Mouse (Mus musculus) erythroblast, adult 5-6 weeks (primary cell): ENCODE results near the gene Krtap4-16. TPM values are rescaled to one million over a fixed set of nuclear protein-coding genes. Genes with fewer than 3 reads are reported as not detected.
"Not testable (repeated sequence)": the region's sequence is repeated elsewhere in the genome, so short reads cannot be mapped to it uniquely, and the experiment has no call there.

Source experiments
- ATAC-seq: replicated peaks from 2 replicates; pipeline ENCODE4 v1.8.0; 2016; ENCODE audit warnings: moderate number of reproducible peaks, mild to moderate bottlenecking, moderate TSS enrichment, inconsistent platforms; ENCODE audit not compliant: poor library complexity, low FRiP score, severe bottlenecking
- total RNA-seq, 2 experiments: library from RNA; stranded (forward) in 1 of 2; stranded (reverse) in 1 of 2; fragments of 150-400 nt in 1 of 2; fragments of 200-764, 138-1000 nt in 1 of 2; gene quantifications; 2 replicates each; pipeline versions ENCODE4 v1.2.3 to v1.2.4; 2015 to 2017; ENCODE audit warnings: low replicate concordance in 2 of 2

Gene Krtap4-16
- total RNA-seq (2015; ENCODE audit: low replicate concordance) (not detected in 2 replicates), total RNA-seq (2017; ENCODE audit: low replicate concordance) (not detected in 2 replicates)

GRCm38 (mm10) chr11:99851508-99851907, at the start of gene Krtap4-16:
Gene Krtap4-16 (minus strand): TSS chr11:99851608.
- no peak for ATAC-seq

GRCm38 (mm10) chr11:99878887-99879286, 27.5 kb upstream of the Krtap4-16 start, which contains the start of gene Gm11567:
Gene Gm11567 (plus strand): TSS chr11:99879187.
- ATAC-seq = not testable (repeated sequence)

GRCm38 (mm10) chr11:99873089-99873488, 21.7 kb upstream of the Krtap4-16 start, which contains the start of gene Krtap9-1:
Gene Krtap9-1 (plus strand): TSS chr11:99873389.
- ATAC-seq = not testable (repeated sequence)

GRCm38 (mm10) chr11:99864176-99864575, 12.8 kb upstream of the Krtap4-16 start, which contains the start of gene Gm11559:
Gene Gm11559 (plus strand): TSS chr11:99864476.
- not testable (repeated sequence) for ATAC-seq

- ATAC-seq = no peak
Measured at GRCm38 (mm10) chr11:99858761-99859160, 7.4 kb upstream of the Krtap4-16 start.

GRCm38 (mm10) chr11:99857617-99858016, 6.2 kb upstream of the Krtap4-16 start, which contains the start of gene Gm11568:
Gene Gm11568 (plus strand): TSS chr11:99857917.
- ATAC-seq = no peak

GRCm38 (mm10) chr11:99854121-99854520, 2.7 kb upstream of the Krtap4-16 start:
- ATAC-seq = no peak

GRCm38 (mm10) chr11:99846746-99847145, 4.7 kb downstream of the Krtap4-16 start:
- no peak for ATAC-seq

- no peak for ATAC-seq
Measured at GRCm38 (mm10) chr11:99842185-99842584, 9.2 kb downstream of the Krtap4-16 start.

- no peak for ATAC-seq
Measured at GRCm38 (mm10) chr11:99837966-99838365, 13.4 kb downstream of the Krtap4-16 start, which contains the start of gene 2300003K06Rik. Gene 2300003K06Rik (minus strand): TSS chr11:99838066.

- ATAC-seq = not testable (repeated sequence)
Measured at GRCm38 (mm10) chr11:99815566-99815965, 35.8 kb downstream of the Krtap4-16 start, which contains the start of gene Gm11564. Gene Gm11564 (minus strand): TSS chr11:99815666.

- not testable (repeated sequence) for ATAC-seq
Measured at GRCm38 (mm10) chr11:99809792-99810191, 41.6 kb downstream of the Krtap4-16 start, which contains the start of gene Krtap4-13. Gene Krtap4-13 (minus strand): TSS chr11:99809892.

- not testable (repeated sequence) for ATAC-seq
Measured at GRCm38 (mm10) chr11:99804346-99804745, 47.1 kb downstream of the Krtap4-16 start, which contains the start of gene Gm11554. Gene Gm11554 (minus strand): TSS chr11:99804446.

Other genes starting within 250 kb of the Krtap4-16 start
Only the 30 nearest of the 38 such genes appear.
- not detected in 2 replicates for gene Krtap4-7, start 207.5 kb downstream of the Krtap4-16 start, total RNA-seq (2015; ENCODE audit: low replicate concordance)
- gene Krtap4-7, start 207.5 kb downstream of the Krtap4-16 start, total RNA-seq (2017; ENCODE audit: low replicate concordance) = not detected in 2 replicates
- not detected in 2 replicates for gene Gm11555, start 201.4 kb downstream of the Krtap4-16 start, total RNA-seq (2015; ENCODE audit: low replicate concordance)
- gene Gm11555, start 201.4 kb downstream of the Krtap4-16 start, total RNA-seq (2017; ENCODE audit: low replicate concordance) = not detected in 2 replicates
- not detected in 2 replicates for gene Gm11563, start 192.6 kb downstream of the Krtap4-16 start, total RNA-seq (2015; ENCODE audit: low replicate concordance)
- not detected in 2 replicates for gene Gm11563, start 192.6 kb downstream of the Krtap4-16 start, total RNA-seq (2017; ENCODE audit: low replicate concordance)
- gene Krtap4-6, start 185.6 kb downstream of the Krtap4-16 start, total RNA-seq (2015; ENCODE audit: low replicate concordance) = not detected in 2 replicates
- not detected in 2 replicates for gene Krtap4-6, start 185.6 kb downstream of the Krtap4-16 start, total RNA-seq (2017; ENCODE audit: low replicate concordance)
- not detected in 2 replicates for gene Gm14190, start 160.9 kb downstream of the Krtap4-16 start, total RNA-seq (2015; ENCODE audit: low replicate concordance)
- not detected in 2 replicates for gene Gm14190, start 160.9 kb downstream of the Krtap4-16 start, total RNA-seq (2017; ENCODE audit: low replicate concordance)
- not detected in 2 replicates for gene Gm14180, start 117.3 kb downstream of the Krtap4-16 start, total RNA-seq (2015; ENCODE audit: low replicate concordance)
- not detected in 2 replicates for gene Gm14180, start 117.3 kb downstream of the Krtap4-16 start, total RNA-seq (2017; ENCODE audit: low replicate concordance)
- gene Gm11595, start 78.7 kb downstream of the Krtap4-16 start, total RNA-seq (2015; ENCODE audit: low replicate concordance) = not detected in 2 replicates
- gene Gm11595, start 78.7 kb downstream of the Krtap4-16 start, total RNA-seq (2017; ENCODE audit: low replicate concordance) = not detected in 2 replicates
- not detected in 2 replicates for gene Krtap4-8, start 70.9 kb downstream of the Krtap4-16 start, total RNA-seq (2015; ENCODE audit: low replicate concordance)
- gene Krtap4-8, start 70.9 kb downstream of the Krtap4-16 start, total RNA-seq (2017; ENCODE audit: low replicate concordance) = not detected in 2 replicates
- not detected in 2 replicates for gene Krtap4-9, start 66.4 kb downstream of the Krtap4-16 start, total RNA-seq (2015; ENCODE audit: low replicate concordance)
- gene Krtap4-9, start 66.4 kb downstream of the Krtap4-16 start, total RNA-seq (2017; ENCODE audit: low replicate concordance) = not detected in 2 replicates
- not detected in 2 replicates for gene Gm11596, start 58.1 kb downstream of the Krtap4-16 start, total RNA-seq (2015; ENCODE audit: low replicate concordance)
- not detected in 2 replicates for gene Gm11596, start 58.1 kb downstream of the Krtap4-16 start, total RNA-seq (2017; ENCODE audit: low replicate concordance)
- gene Gm11569, start 52.7 kb downstream of the Krtap4-16 start, total RNA-seq (2015; ENCODE audit: low replicate concordance) = not detected in 2 replicates
- gene Gm11569, start 52.7 kb downstream of the Krtap4-16 start, total RNA-seq (2017; ENCODE audit: low replicate concordance) = not detected in 2 replicates
- not detected in 2 replicates for gene Gm11554, start 47.2 kb downstream of the Krtap4-16 start, total RNA-seq (2015; ENCODE audit: low replicate concordance)
- gene Gm11554, start 47.2 kb downstream of the Krtap4-16 start, total RNA-seq (2017; ENCODE audit: low replicate concordance) = not detected in 2 replicates
- gene Krtap4-13, start 41.7 kb downstream of the Krtap4-16 start, total RNA-seq (2015; ENCODE audit: low replicate concordance) = not detected in 2 replicates
- not detected in 2 replicates for gene Krtap4-13, start 41.7 kb downstream of the Krtap4-16 start, total RNA-seq (2017; ENCODE audit: low replicate concordance)
- gene Gm11564, start 35.9 kb downstream of the Krtap4-16 start, total RNA-seq (2015; ENCODE audit: low replicate concordance) = not detected in 2 replicates
- gene Gm11564, start 35.9 kb downstream of the Krtap4-16 start, total RNA-seq (2017; ENCODE audit: low replicate concordance) = not detected in 2 replicates
- gene 2300003K06Rik, start 13.5 kb downstream of the Krtap4-16 start, total RNA-seq (2015; ENCODE audit: low replicate concordance) = not detected in 2 replicates
- not detected in 2 replicates for gene 2300003K06Rik, start 13.5 kb downstream of the Krtap4-16 start, total RNA-seq (2017; ENCODE audit: low replicate concordance)
- gene Gm11568, start 6.3 kb upstream of the Krtap4-16 start, total RNA-seq (2015; ENCODE audit: low replicate concordance) = not detected in 2 replicates
- not detected in 2 replicates for gene Gm11568, start 6.3 kb upstream of the Krtap4-16 start, total RNA-seq (2017; ENCODE audit: low replicate concordance)
- gene Gm11559, start 12.9 kb upstream of the Krtap4-16 start, total RNA-seq (2015; ENCODE audit: low replicate concordance) = not detected in 2 replicates
- gene Gm11559, start 12.9 kb upstream of the Krtap4-16 start, total RNA-seq (2017; ENCODE audit: low replicate concordance) = 1.3 TPM in 1 of 2 replicates, not detected in the other
- gene Krtap9-1, start 21.8 kb upstream of the Krtap4-16 start, total RNA-seq (2015; ENCODE audit: low replicate concordance) = not detected in 2 replicates
- not detected in 2 replicates for gene Krtap9-1, start 21.8 kb upstream of the Krtap4-16 start, total RNA-seq (2017; ENCODE audit: low replicate concordance)
- gene Gm11567, start 27.6 kb upstream of the Krtap4-16 start, total RNA-seq (2015; ENCODE audit: low replicate concordance) = not detected in 2 replicates
- not detected in 2 replicates for gene Gm11567, start 27.6 kb upstream of the Krtap4-16 start, total RNA-seq (2017; ENCODE audit: low replicate concordance)
- not detected in 2 replicates for gene Krtap31-1, start 56.3 kb upstream of the Krtap4-16 start, total RNA-seq (2015; ENCODE audit: low replicate concordance)
- gene Krtap31-1, start 56.3 kb upstream of the Krtap4-16 start, total RNA-seq (2017; ENCODE audit: low replicate concordance) = not detected in 2 replicates
- gene Gm11565, start 63.1 kb upstream of the Krtap4-16 start, total RNA-seq (2015; ENCODE audit: low replicate concordance) = not detected in 2 replicates
- gene Gm11565, start 63.1 kb upstream of the Krtap4-16 start, total RNA-seq (2017; ENCODE audit: low replicate concordance) = not detected in 2 replicates
- gene Krtap31-2, start 84.7 kb upstream of the Krtap4-16 start, total RNA-seq (2015; ENCODE audit: low replicate concordance) = not detected in 2 replicates
- gene Krtap31-2, start 84.7 kb upstream of the Krtap4-16 start, total RNA-seq (2017; ENCODE audit: low replicate concordance) = not detected in 2 replicates
- not detected in 2 replicates for gene Krtap9-5, start 96.9 kb upstream of the Krtap4-16 start, total RNA-seq (2015; ENCODE audit: low replicate concordance)
- gene Krtap9-5, start 96.9 kb upstream of the Krtap4-16 start, total RNA-seq (2017; ENCODE audit: low replicate concordance) = not detected in 2 replicates
- not detected in 2 replicates for gene Krtap29-1, start 127.4 kb upstream of the Krtap4-16 start, total RNA-seq (2015; ENCODE audit: low replicate concordance)
- gene Krtap29-1, start 127.4 kb upstream of the Krtap4-16 start, total RNA-seq (2017; ENCODE audit: low replicate concordance) = not detected in 2 replicates
- gene Krtap16-1, start 135.0 kb upstream of the Krtap4-16 start, total RNA-seq (2015; ENCODE audit: low replicate concordance) = not detected in 2 replicates
- not detected in 2 replicates for gene Krtap16-1, start 135.0 kb upstream of the Krtap4-16 start, total RNA-seq (2017; ENCODE audit: low replicate concordance)
- not detected in 2 replicates for gene Krtap17-1, start 142.4 kb upstream of the Krtap4-16 start, total RNA-seq (2015; ENCODE audit: low replicate concordance)
- not detected in 2 replicates for gene Krtap17-1, start 142.4 kb upstream of the Krtap4-16 start, total RNA-seq (2017; ENCODE audit: low replicate concordance)
- gene Krt33a, start 164.6 kb upstream of the Krtap4-16 start, total RNA-seq (2015; ENCODE audit: low replicate concordance) = not detected in 2 replicates
- not detected in 2 replicates for gene Krt33a, start 164.6 kb upstream of the Krtap4-16 start, total RNA-seq (2017; ENCODE audit: low replicate concordance)
- not detected in 2 replicates for gene Krt33b, start 178.3 kb upstream of the Krtap4-16 start, total RNA-seq (2015; ENCODE audit: low replicate concordance)
- gene Krt33b, start 178.3 kb upstream of the Krtap4-16 start, total RNA-seq (2017; ENCODE audit: low replicate concordance) = not detected in 2 replicates
- gene Krt34, start 189.9 kb upstream of the Krtap4-16 start, total RNA-seq (2015; ENCODE audit: low replicate concordance) = not detected in 2 replicates
- not detected in 2 replicates for gene Krt34, start 189.9 kb upstream of the Krtap4-16 start, total RNA-seq (2017; ENCODE audit: low replicate concordance)
- gene Krt31, start 198.9 kb upstream of the Krtap4-16 start, total RNA-seq (2015; ENCODE audit: low replicate concordance) = not detected in 2 replicates
- gene Krt31, start 198.9 kb upstream of the Krtap4-16 start, total RNA-seq (2017; ENCODE audit: low replicate concordance) = not detected in 2 replicates